Comparison of ENCODE assay signal across 9 mouse cellular contexts in the genomic region with DNA sequence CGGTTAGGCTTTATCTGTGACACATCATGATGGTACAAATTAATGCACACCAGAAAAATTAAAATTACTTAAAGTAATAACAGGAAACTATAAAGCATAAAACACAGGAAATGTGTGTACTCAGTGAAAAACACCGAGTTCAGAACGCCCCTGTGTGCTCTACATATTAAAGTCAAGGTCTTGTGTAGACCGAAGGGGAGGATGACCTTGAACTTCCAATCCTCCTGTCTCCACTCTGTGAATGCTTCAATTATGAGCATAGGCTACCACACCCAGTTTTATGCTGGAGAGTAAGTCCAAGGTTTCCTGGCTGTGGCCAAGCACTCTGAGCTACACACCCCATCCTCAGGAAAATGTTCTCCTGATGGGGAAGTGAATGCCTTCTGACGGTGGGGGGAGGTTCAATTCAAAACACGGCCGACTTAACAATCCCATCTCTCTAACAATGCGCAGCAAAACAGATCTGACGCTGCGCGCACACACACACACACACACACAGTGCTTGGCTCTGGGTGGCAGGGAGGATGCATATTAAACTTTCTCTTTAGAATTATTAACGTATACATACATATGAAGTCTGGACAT. TPM values are rescaled to one million over a fixed set of nuclear protein-coding genes. Genes with fewer than 3 reads are reported as not detected.
DNase-seq lines count a peak whose midpoint lies in the region.
"Had no signal": no experiment of that assay in that cellular context is flagged by ENCODE, and none has a peak within 500 bp of the region (broad histone marks: within the 10 kb centered on the region; RNA-seq: fewer than 3 reads in every experiment).

No protein-coding gene starts in this region.

- DNase-seq in heart, adult 11 months, result peak; percentile 94
- DNase-seq in heart, postnatal 14 days, result no peak
- peak; percentile 24 to 50 for DNase-seq in lung, adult 18-20 months
- no peak for DNase-seq in lung, postnatal 14 days
- DNase-seq in ZHBTc4 (ENCODE audit: low read depth, low spot score), result peak; percentile 12
- DNase-seq in lung, postnatal 10 days, result peak; percentile 45
- no peak for DNase-seq in left cerebral cortex, postnatal 10 days (ENCODE audit: extremely low spot score in 1 of 2, low spot score in 2 of 2)
- no peak for DNase-seq in urinary bladder, postnatal 14 days (ENCODE audit: low spot score)
- DNase-seq: B cell, adult 2 months had no signal

- intact Hi-C loops in heart, postnatal 14 days (cut with DNase I), result no loop called here
- intact Hi-C loops in left cerebral cortex, postnatal 10 days (cut with DNase I), result no loop called here

RNA-seq across cellular contexts. Expression of a gene that starts 43.4 kb away (rescaled TPM):
- total RNA-seq in heart, postnatal 14 days (2021), result 10 to 100 TPM; 46.2 to 49.0 TPM
- 100 to 1,000 TPM; 105 to 114 TPM for total RNA-seq in left cerebral cortex, postnatal 10 days (2021)

Comparison
In these comparisons a context has a peak if more than half of its experiments do, and no peak if none do; other contexts are left out.
1. DNase-seq: peak in heart, adult 11 months (single experiment), lung, adult 18-20 months (2 of 2), ZHBTc4 (single experiment) and lung, postnatal 10 days (single experiment); none in heart, postnatal 14 days (0 of 2), lung, postnatal 14 days (single experiment), left cerebral cortex, postnatal 10 days (0 of 2) and urinary bladder, postnatal 14 days (single experiment).